Mouse (Mus musculus) megakaryocyte, adult 5-6 weeks (primary cell): ENCODE measurements at regions not wholly inside any gene's neighbourhood (a gene's known extent, or its start where the extent isn't known, plus 50 kb on each side); places are given as distances from the start of the nearest gene placed in this dataset.
"Not testable (repeated sequence)": the region's sequence is repeated elsewhere in the genome, so short reads cannot be mapped to it uniquely, and the experiment has no call there.

Experiments
- ATAC-seq: 2 replicates; pipeline ENCODE4 v1.8.0; 2016; ENCODE audit warnings: mild to moderate bottlenecking, inconsistent platforms; ENCODE audit not compliant: poor library complexity, severe bottlenecking

- no peak for ATAC-seq
These were observed 133.2 kb upstream of the Kiz start for GRCm38 (mm10) chr2:146722351-146723025.

GRCm38 (mm10) chr2:146723172-146723571 is 132.5 kb upstream of the Kiz start:
- no peak for ATAC-seq

- ATAC-seq: no peak
These were observed 132.0 kb upstream of the Kiz start for GRCm38 (mm10) chr2:146723671-146724070.

GRCm38 (mm10) chr2:146724142-146724679 is 131.5 kb upstream of the Kiz start:
- no peak for ATAC-seq

- no peak for ATAC-seq
These were observed 130.6 kb upstream of the Kiz start for GRCm38 (mm10) chr2:146724924-146725555.

GRCm38 (mm10) chr2:146728693-146729092 is 127.0 kb upstream of the Kiz start:
- peak; percentile 51; the same call in 1 of the 2 replicates for ATAC-seq

GRCm38 (mm10) chr2:146731081-146731480 is 124.6 kb upstream of the Kiz start:
- ATAC-seq: no peak

GRCm38 (mm10) chr2:146732891-146733290 is 122.8 kb upstream of the Kiz start:
- not testable (repeated sequence) for ATAC-seq

GRCm38 (mm10) chr2:146744396-146744795 is 111.3 kb upstream of the Kiz start:
- no peak for ATAC-seq

GRCm38 (mm10) chr2:146745012-146745682 is 110.5 kb upstream of the Kiz start:
- ATAC-seq: no peak

GRCm38 (mm10) chr2:146745683-146746047 is 110.0 kb upstream of the Kiz start:
- ATAC-seq: no peak

GRCm38 (mm10) chr2:146753988-146754387 is 101.7 kb upstream of the Kiz start:
- ATAC-seq: no peak

- ATAC-seq: no peak
These were observed 92.0 kb upstream of the Kiz start for GRCm38 (mm10) chr2:146763522-146764144.

- ATAC-seq: no peak
These were observed 91.1 kb upstream of the Kiz start for GRCm38 (mm10) chr2:146764313-146765255.

- ATAC-seq: no peak
These were observed 80.8 kb upstream of the Kiz start for GRCm38 (mm10) chr2:146774876-146775275.

- ATAC-seq: no peak
These were observed 68.4 kb upstream of the Kiz start for GRCm38 (mm10) chr2:146787132-146787810.

- ATAC-seq: no peak
These were observed 67.7 kb upstream of the Kiz start for GRCm38 (mm10) chr2:146787811-146788455.

GRCm38 (mm10) chr2:146792844-146793420 is 62.7 kb upstream of the Kiz start:
- no peak for ATAC-seq

- ATAC-seq: no peak
These were observed 52.7 kb upstream of the Kiz start for GRCm38 (mm10) chr2:146802973-146803372.
